Mouse (Mus musculus): Measurements from ENCODE around the gene Cdkl5.
"Not testable (repeated sequence)": the region's sequence is repeated elsewhere in the genome, so short reads cannot be mapped to it uniquely, and the experiment has no call there.

The Cdkl5 gene

DNA sequence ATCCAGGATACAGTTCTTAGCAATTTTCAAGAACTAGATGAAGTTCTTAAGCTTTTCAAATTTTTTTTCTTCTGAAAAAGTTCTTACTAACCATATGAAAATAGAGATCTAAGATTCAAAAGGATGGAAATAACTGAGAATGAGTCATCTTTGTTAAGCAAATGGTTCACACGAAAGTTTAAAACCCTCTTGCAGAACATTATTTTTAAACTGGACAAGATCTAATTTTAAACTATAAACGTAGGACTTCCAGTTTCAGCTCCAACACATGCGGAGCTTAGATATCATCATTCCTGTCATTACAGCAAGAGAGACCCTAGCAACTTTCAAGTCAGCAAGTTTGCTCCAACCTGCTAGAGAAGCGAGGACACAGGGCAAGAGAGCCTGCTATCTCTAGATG lies 88.0 kb downstream of the Cdkl5 start:
- DNase-seq, result no peak

DNA sequence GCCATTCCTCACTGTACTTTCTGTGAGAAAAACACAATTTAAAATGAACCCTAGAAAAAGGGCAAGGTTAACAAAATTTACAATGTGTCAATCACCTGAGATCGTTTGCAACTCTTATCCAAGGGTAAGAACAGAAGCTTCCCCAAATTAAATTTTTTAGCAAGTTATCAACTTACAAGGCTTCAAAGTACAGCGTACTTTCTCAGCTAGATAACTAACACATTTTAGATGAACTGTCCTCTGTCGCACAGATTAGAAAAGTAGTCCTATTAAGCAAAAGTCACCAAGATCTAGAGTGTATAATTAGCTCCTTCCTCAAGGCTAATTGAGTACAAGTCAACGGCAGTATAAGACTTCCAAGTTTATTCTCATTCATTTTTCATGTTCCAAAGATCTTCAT lies 88.6 kb downstream of the Cdkl5 start:
- DNase-seq, result no peak

DNA sequence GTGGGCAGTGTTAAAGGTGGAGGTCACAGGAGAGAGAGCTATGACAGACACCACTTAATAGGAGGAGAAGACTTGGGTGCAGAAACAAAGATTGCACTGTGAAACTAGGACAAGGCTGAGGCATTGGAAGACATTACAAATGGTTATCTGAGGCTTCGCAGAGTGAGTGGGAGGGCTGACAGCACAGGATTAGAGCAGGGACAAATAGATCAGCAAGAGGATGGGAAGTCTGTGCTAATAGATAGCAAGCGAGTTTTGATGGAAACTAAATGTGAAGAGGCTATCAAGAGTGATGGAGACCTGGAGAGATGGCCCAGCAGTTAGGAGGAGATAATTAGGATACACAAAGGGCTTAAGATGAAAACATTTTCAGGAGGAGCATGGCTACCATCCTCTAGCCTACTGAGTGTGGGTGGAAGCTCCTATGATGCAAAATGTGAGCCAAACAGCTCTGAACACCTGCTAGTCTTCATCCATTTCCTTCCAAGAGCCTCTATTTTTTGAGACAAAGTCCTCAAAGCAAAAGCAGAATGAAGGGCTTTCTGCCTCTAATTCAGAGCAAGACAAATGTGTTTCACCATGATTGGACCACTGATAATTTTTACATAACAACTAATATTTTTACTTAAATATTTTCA lies 89.3 kb downstream of the Cdkl5 start:
- DNase-seq, result peak; percentile 35

DNA sequence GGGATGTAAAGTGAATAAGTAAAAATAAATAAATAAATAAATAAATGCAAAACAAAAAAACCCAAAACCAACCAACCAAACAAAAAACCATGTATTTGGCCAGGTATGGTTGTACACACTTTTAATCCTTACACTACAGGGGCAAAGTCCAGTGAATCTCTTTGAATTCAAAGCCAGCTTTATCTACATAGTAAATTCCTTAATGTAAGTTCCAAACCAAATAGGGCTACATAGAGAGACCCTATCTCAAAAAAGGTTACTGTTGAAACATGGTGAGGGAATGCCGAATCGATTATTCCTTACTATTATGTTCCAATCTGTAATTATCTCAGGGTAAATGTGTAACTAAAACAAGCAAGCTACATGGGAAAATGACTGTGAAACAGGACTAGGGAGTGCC lies 93.4 kb downstream of the Cdkl5 start:
- no peak for DNase-seq

DNA sequence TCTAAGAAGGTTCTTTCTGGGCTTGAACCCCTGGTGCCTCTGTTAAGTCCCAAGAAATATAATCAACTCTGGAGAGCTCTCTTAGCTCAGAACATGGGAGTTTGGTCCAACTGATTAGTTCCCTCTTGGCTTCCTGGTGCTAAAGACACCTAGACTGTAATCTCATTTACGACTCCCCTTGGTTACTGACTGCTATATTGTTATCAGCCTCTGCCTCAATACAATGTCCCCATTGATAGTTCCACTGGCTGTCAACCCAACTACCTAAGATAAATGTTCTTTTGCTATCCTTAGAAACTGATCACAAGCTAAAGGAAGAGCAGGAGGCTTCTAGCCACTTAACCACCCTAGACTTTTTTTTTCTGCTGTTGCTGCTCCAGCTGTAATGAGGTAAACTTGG lies 102.4 kb downstream of the Cdkl5 start:
- no peak for DNase-seq

DNA sequence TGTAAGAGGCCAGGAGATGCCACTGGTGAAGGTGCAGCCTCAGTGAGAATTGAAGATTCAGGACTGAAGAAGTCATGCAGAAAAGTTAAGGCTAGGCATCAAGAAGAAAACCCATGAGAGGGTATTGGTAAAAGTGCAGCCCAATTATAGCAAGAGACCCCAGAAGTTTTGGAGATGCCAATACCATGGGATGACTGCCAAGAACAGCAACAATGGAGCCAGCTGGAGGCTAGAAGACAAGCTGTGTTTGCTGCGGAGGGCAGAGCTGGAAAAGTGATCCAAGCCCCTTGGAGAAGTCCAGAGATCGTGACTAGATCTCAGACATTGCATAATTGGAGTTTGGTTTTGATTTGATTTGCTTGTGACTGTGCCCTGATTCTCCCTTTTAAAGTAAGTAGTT lies 108.2 kb downstream of the Cdkl5 start:
- DNase-seq, result no peak

DNA sequence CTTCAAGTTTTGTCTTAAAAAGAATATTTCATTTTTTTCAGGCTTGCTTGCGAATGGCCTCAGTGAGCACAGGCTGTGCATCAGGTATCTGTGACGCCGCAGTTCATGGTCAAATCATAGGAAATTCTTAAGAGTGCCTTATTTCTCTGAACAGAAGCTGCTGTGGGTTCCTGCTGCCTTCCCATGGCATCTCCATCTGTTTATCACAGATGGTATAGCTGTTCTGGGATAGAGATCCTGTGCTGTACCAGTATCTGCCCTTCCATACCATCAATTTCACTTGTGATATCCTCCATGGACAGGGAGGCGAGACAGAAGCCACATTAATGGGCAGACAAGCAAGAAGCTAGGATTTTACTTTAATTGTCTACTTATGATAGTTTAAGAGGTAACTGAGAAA lies 127.9 kb downstream of the Cdkl5 start:
- DNase-seq, result no peak

DNA sequence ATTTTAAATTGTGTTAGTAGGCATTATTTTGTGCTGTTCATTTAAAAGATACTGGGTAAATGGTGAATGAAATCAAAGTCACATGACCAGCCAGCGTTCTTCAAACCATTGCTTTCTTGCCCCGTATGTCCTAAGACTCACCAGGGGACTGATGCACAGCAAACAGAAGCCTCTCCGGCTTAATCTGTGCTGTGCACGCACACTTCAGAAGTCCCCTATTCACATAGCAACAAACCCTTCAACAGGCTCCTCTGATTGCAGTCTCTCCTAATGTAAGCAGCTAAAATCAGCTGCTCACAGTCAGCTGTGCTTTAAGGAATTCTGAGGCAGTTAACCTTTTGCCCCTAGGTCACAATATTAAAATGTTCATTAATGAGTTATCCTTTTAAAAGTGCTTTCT lies 129.5 kb downstream of the Cdkl5 start:
- DNase-seq, result no peak

DNA sequence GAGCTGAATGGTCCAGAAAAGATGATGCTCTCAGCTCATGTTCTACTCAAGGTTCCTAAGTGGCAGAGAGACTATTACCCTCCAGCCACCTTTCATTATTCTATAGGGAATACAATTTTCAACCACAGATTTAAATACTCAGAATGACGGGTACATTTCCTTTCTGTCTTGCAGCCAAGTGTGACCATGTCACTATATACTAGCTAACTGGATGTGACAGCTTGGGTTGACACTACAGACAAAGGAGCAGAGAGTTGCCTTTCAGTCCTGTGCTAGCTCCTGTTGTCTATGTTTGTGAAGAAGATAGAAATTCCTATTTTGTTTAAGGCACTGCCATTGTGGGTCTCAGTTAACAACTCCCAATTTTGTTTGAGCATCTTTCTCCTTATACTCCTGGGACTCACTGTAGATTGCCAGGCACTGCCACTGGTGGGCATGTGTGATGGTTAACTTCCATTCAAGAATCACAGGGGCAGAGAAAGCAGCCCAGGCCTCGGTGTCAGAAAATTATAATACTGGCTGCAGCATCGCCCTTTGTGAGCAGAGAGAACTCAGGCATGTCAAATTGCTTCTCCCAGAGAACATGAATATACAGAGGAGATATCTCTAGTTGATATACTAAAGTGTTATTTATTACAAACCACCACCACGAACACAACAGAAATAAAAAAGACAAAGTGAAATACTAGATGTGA lies 130.7 kb downstream of the Cdkl5 start:
- DNase-seq, result no peak

DNA sequence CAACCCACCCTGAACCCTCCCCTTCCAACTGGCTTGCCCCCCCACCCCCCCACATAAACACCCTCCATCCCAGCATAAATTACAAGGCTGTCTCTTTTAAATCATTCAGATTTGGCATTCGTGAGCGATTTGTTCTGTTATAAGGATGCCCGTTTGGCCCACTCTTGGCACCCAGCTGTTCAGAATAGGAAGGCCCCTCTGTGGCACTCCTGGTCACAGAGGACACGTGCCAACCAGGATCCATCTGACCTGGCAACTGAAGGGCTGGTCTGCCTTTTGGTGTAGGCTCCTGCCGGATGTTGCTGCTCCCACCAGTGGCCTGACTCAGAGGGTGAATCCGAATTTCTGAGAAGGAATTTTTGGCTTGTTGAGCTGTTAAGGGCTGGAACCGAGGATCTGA lies 186.3 kb downstream of the Cdkl5 start:
- DNase-seq, result no peak

DNA sequence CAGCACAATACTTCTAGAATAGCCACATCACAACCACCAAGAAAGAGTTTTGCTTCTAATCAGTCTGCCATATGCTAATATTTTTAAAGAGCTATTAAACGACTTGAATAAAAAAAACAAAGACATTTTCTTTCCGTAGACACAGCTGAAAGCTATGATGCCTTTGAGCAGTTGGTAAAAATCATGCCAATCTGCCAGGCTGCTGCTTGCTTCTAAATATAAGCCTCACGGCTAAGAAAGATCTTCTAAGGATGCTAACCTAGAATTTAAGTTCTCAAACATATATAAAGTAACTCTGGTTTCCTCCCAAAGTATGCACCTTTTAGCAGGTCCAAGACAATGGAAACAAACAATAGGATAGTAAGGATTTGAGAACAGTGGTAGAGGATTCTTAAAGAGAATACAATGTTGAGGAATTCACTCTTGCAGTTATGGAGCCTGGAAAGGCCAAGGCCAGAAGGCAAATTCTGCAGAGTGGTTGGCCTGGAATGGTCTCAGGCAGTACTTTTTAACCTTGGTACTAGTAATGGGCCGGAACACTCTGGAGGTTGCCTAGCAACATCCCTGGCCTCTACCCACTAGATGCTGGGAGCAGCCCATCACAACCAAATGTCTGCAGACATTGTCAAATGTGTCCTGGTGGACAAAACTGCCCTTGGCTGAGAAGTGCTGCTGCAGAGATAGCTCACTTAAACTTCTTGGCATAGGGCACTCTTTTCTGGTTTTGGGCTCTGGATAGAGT lies 189.9 kb downstream of the Cdkl5 start:
- DNase-seq, result no peak

DNA sequence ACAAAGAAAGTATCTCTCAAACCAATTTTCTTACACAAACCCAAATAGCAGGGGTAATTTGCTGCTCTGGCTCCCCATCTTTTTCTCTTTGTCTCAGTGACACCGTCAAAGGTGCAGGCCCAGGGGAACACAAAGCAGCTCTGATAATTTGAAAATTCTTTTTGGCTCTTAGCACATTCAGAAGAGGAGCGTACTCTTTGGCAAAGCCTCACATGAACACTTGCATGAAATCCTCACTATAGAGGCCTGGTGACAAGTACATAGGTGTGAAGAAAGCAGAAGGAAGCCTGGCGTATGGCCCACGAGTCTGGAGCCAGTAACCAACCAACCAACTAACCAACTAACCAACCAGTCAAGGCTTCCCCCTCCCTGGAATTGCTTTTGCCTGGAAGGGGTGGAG lies 199.6 kb downstream of the Cdkl5 start:
- no peak for DNase-seq

DNA sequence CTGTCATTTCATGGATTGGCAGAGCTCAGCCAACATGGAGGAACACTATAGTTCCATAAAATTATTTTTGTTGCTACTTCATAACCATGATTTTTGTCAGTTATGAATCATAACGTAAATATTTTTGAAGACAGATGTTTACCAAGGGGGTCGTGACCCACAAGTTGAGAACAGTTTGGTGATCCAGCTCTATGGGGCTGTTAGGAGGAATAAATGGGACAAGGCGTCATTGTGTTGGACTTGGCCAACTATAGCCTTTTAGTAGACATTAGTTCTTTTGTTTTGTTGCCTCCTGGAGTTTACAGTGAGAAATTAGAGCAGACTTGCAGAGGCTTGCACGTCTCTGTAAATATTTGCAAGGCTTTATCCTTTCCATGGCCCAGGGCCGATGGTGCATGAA lies 212.2 kb downstream of the Cdkl5 start:
- DNase-seq, result no peak

DNA sequence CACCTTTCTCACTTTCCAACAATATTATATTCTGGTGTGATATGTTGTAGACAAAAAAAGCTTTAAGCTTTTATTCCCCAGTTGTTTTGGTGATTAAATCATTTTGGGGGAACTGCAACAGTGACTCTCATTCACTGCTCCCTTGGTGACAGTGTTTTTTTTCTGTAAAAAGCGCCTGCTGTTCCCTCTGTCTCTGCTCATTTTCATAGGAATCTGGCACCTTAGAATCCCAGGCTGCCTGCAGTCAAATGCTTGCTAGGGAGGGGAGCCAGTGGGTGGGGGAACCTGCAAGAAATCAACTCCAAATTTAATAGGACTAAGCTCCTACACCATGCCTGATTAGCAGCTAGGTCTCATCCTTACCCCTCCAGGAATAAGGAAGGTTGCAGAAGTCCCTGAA lies 221.5 kb downstream of the Cdkl5 start:
- DNase-seq, result no peak

DNA sequence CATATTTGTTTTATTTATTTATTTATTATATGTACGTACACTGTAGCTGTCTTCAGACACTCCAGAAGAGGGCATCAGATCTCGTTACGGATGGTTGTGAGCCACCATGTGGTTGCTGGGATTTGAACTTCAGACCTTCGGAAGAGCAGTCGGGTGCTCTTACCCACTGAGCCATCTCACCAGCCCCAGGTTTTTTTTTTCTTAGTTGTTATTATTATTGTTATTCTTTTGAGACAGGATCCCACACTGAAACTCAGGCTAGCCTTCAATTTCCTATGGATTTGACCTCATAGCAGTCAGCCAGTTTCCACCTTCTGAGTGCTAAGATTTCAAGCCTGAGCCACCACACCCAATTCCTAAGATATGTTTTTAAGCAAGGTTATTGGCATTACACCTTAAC lies 224.9 kb downstream of the Cdkl5 start:
- DNase-seq, result not testable (repeated sequence)

DNA sequence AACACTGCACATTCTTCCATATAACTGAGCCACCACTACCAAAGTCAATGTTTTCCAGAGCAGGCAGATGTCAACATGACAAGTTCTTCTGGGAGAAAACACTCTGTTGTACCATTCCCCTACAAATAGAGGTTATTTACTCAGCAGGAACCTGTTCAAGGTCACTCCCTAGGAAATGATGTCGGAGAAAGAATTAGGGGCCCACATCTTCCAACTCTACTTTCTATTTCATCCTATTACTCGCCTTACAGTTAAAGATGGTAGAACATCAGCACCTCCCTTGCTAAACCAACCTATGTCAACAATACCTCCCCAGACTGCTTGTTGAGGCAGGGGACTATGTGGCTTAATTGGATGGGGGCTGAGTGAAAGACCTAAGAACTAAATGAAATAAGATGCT lies 226.8 kb downstream of the Cdkl5 start, which contains the start of gene Rs1:
Gene Rs1, plus strand, starts transcription at position 301 of the 400 bp plus-strand sequence.
- no peak for DNase-seq

DNA sequence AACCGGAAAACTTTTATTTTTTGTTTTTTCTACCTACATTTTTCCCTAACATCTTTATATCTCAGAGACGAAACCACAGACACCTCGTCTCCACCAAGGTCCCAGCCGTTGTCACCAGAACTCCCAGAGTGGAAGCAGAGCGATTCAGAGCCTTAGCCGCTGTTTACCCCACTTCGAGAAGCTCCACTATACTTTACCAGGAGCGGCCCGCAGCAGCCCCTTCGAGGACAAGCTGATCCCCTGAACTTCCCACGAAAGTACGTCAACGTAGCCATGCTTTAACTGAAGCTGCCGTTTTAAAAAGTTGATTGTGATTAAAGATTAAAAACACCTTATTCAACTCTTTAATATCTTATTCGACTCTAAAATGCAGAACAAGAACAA lies 228.3 kb downstream of the Cdkl5 start:
- DNase-seq, result peak; percentile 57

DNA sequence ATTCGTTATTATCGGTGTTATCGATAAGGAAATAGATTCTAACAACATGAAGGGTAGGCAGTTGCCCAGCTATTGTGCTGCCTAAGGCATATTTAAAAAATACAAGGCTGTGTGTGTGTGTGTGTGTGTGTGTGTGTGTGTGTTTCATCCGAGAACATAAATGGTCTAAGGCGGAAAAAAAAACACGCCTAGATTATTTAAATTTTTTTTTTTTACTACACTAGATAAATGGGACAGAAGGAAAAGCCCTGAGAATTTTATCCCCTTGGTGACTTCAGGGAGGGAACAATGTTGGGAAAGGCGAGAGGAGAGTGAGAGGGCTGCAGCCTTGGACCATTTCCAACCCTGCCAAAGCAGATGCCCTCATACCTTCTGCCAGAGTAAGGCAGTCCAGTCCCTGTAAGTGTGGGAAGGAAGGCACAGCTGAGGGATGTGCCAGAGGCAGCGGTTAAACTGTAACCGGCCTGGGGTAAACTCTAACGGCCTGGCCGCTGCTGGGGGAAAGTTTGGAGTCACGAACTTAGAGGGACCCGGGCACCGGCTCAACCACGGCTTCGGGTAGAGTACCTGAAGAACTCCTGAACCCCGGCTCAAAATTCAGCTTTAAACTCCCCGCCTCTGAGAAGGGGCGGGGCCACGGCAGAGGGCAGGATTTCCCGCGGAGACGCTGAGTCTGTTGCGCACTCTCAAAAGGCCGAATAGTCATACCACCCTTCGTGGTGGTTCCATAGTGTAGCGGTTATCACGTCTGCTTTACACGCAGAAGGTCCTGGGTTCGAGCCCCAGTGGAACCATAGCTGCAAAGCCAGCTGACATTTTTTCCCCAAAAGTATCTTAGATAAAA lies 228.9 kb downstream of the Cdkl5 start:
- peak; percentile 90 for DNase-seq

DNA sequence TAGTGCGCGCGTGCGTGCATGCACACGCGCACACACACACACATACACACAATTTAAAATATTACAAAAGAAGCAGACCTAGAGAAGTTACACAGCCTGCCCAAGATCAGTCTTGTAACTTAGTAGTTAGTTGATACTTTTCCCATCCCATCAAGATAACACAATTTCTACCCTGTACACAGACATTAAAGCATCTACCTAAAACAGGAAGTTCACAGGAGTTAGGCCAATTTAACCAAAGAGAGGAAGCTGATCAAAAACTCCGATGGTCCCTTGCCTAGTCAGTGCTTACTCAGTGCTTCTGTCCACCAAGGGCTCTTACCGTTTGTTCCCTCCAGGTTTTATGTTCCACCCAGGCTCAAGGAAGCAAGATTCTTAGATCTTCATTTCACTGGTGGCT lies 243.7 kb downstream of the Cdkl5 start:
- no peak for DNase-seq

DNA sequence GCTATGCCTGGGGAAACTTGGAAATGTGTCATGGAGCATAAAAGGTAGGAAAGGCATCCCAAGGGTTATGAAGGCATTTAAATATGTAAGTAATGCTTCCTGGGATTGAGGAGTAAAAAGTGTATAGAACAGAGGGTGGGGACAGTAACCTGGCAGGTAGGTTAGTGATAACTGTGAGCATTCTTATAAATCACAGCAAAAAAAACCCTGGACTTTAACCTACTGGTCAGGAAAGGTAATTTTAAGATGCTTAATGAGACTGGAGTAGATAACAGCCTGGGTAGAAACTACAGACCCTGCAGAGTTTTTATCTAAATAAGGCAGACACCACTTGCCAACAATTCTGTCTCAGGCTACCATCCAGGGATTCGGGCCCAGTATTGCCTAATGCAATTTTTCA lies 245.9 kb downstream of the Cdkl5 start:
- DNase-seq, result no peak

DNA sequence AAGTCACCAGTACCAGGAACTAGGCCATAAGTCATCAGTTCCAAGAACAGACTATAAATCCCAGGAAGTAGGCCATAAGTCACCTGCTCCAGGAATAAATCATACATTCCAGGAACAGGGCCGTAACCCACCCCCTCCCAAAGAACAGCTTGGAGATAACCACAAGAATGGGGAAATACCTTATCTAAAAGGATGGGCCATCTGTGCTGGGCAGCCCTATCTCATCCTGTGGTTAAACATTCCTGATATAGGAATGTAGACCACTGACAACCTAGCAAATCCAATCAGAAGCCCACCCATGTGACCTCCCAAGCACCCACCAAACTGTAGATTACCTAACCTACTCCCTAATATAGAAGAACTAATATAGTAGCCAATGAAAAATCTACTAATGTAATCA lies 249.1 kb downstream of the Cdkl5 start:
- DNase-seq, result no peak

DNA sequence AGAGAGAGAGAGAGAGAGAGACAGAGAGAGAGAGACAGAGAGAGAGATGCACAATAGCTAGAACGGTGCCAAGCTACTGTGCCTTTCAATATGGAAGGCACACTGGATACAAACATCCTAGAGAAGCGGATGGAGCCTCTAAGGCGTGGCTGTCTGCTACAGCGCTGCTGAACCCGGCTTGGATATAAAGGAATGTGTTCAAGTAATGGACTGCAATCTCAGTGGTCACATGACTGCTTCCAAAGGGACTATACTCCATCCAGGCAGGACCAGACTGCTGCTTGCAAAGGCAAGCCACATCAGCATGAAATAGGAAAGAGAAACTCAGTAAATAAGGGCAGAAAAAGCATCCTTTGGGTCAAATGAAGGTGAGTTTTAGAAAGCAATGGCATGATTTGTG lies 258.9 kb downstream of the Cdkl5 start, which contains the start of gene Ppef1:
Gene Ppef1, minus strand, starts transcription at position 116 of the 400 bp plus-strand sequence.
- DNase-seq, result no peak

All from liver (tissue).